Mouse (Mus musculus): ENCODE data around the gene Hoxb7. TPM values are rescaled to one million over a fixed set of nuclear protein-coding genes. Genes with fewer than 3 reads are reported as not detected.

Gene Hoxb7
- polyA plus RNA-seq, 1 experiment from 2014 or later, result 65.9 TPM

- Histone ChIP-seq H3K9ac (ENCODE audit: low read length) (peak overlapping the region; percentile 58), H3K27me3 (ENCODE audit: control insufficient read depth, insufficient read depth, low read length) (peaks cover 72% of the 10 kb centered on the region), H3K4me2 (ENCODE audit: low read depth) (peak overlapping the region; percentile 41), H3K9me3 (ENCODE audit: control insufficient read depth, low read length) (no peaks in the 10 kb centered on the region), H3K27ac (ENCODE audit: low read depth, low read length) (no peak overlapping the region), H3K4me1 (ENCODE audit: control insufficient read depth, insufficient read depth, low read length) (peaks cover 45% of the 10 kb centered on the region), H3K4me3 (ENCODE audit: low read depth, low read length) (peak overlapping the region; percentile 57), H3K36me3 (ENCODE audit: control insufficient read depth, insufficient read depth, low read length) (no peaks in the 10 kb centered on the region)
- DNase-seq (ENCODE audit: low spot score) (peak; percentile 29), ATAC-seq (ENCODE audit: insufficient read depth, low FRiP score, low TSS enrichment) (no peak)
- WGBS, result 6% methylated on average over 14 of the region's 14 CpGs
Observed at GRCm38 (mm10) chr11:96255996-96256445, 30.4 kb upstream of the Hoxb7 start.

- Histone ChIP-seq H3K9ac (ENCODE audit: low read length) (no peak overlapping the region), H3K4me1 (ENCODE audit: control insufficient read depth, insufficient read depth, low read length) (peaks cover 50% of the 10 kb centered on the region), H3K4me2 (ENCODE audit: low read depth) (0 out of 2 replicates have a peak overlapping the region, but pooled peaks have one; percentile 5), H3K27ac (ENCODE audit: low read depth, low read length) (no peak overlapping the region), H3K27me3 (ENCODE audit: control insufficient read depth, insufficient read depth, low read length) (peaks cover 67% of the 10 kb centered on the region), H3K9me3 (ENCODE audit: control insufficient read depth, low read length) (no peaks in the 10 kb centered on the region), H3K4me3 (ENCODE audit: low read depth, low read length) (no peak overlapping the region), H3K36me3 (ENCODE audit: control insufficient read depth, insufficient read depth, low read length) (no peaks in the 10 kb centered on the region)
- DNase-seq (ENCODE audit: low spot score), result no peak
- ATAC-seq (ENCODE audit: insufficient read depth, low FRiP score, low TSS enrichment), result no peak
- 22% methylated on average over 2 of the region's 2 CpGs for WGBS
Observed at GRCm38 (mm10) chr11:96257141-96257540, 29.3 kb upstream of the Hoxb7 start.

DNA sequence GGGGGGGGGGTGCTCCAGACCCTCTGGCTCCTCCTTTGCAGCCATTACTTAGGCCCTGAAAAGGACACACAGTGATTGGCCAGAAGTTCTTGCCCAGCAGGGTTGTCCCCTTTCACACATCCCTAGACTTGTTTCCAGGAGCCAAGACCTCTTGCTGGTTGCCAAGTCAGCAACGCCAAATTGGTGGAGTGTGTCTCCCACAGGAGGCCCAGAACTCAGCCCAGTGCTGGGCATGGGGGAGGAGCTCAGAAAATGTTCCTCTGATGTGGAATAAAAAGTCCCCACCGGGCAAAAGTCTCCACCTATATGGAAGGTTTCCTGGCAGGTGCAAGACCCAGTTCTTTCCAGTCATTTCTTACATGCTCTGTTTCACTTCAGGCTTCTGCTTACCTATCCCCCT lies 27.4 kb upstream of the Hoxb7 start:
- H3K36me3 ChIP-seq (ENCODE audit: control insufficient read depth, insufficient read depth, low read length), result no peaks in the 10 kb centered on the region
- no peaks in the 10 kb centered on the region for H3K9me3 ChIP-seq (ENCODE audit: control insufficient read depth, low read length)
- no peak overlapping the region for H3K27ac ChIP-seq (ENCODE audit: low read depth, low read length)
- no peak overlapping the region for H3K9ac ChIP-seq (ENCODE audit: low read length)
- 3% methylated on average over 2 of the region's 2 CpGs for WGBS
- H3K4me3 ChIP-seq (ENCODE audit: low read depth, low read length), result no peak overlapping the region
- ATAC-seq (ENCODE audit: insufficient read depth, low FRiP score, low TSS enrichment), result no peak
- DNase-seq (ENCODE audit: low spot score), result peak; percentile 13
- H3K27me3 ChIP-seq (ENCODE audit: control insufficient read depth, insufficient read depth, low read length), result peaks cover 53% of the 10 kb centered on the region
- H3K4me1 ChIP-seq (ENCODE audit: control insufficient read depth, insufficient read depth, low read length), result peaks cover 58% of the 10 kb centered on the region
- H3K4me2 ChIP-seq (ENCODE audit: low read depth), result no peak overlapping the region

DNA sequence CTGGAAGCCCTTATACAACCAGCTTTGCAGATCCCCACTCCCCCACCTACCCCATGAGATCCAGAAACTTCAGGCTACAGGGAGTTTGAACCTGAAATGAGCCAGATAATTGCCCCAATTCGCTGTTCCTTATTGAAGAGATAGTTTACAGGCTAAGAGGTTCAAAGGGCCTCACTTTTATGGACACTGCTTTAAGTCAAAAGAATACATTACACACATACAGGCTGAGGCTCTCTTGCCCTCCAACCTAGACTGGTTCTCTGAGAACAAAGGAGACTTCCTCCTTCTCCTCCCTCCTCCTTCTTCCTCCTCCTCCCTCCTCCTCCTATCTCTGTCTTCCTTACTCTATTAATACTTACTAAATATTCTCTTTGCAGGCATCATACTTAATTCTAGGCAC lies 26.9 kb upstream of the Hoxb7 start:
- Histone ChIP-seq H3K4me1 (ENCODE audit: control insufficient read depth, insufficient read depth, low read length) (peaks cover 58% of the 10 kb centered on the region), H3K9me3 (ENCODE audit: control insufficient read depth, low read length) (no peaks in the 10 kb centered on the region), H3K27me3 (ENCODE audit: control insufficient read depth, insufficient read depth, low read length) (peaks cover 50% of the 10 kb centered on the region), H3K9ac (ENCODE audit: low read length) (no peak overlapping the region), H3K36me3 (ENCODE audit: control insufficient read depth, insufficient read depth, low read length) (no peaks in the 10 kb centered on the region), H3K4me2 (ENCODE audit: low read depth) (no peak overlapping the region), H3K4me3 (ENCODE audit: low read depth, low read length) (no peak overlapping the region), H3K27ac (ENCODE audit: low read depth, low read length) (no peak overlapping the region)
- ATAC-seq (ENCODE audit: insufficient read depth, low FRiP score, low TSS enrichment), result no peak
- 0% methylated on average over 1 of the region's 1 CpGs for WGBS
- DNase-seq (ENCODE audit: low spot score), result no peak

DNA sequence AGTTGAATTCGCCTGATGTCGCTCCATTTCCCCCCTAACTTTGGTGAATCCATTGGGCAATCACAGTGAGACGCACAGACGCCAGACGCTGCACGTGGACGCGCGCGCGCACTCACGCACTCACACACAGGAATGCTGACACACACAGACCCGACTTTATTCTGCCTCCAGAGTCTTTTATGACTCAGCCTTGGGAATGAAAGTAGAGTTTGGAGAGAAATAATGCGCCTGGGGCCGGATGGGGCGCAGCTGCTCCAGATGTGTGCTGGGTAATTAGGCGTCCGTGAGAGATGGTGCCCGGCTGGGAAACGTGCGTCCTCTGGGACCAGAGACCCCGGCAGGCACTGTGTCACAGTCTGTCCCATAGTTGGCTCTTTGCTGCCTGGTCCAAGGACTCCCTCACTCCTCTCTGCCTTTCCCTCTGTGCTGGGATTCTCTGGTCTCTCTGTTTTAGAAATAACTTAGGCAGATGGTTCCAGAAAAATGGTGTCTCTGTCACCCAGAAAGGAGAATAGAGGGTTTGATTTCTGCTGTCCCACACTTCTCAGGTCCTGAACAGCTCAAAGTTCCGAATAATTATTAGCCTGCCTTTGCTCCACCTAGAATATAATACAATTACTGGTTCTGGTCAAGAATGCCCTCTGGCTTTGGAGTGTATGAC lies 26.0 kb upstream of the Hoxb7 start:
- H3K27me3 ChIP-seq (ENCODE audit: control insufficient read depth, insufficient read depth, low read length), result peaks cover 43% of the 10 kb centered on the region
- H3K4me1 ChIP-seq (ENCODE audit: control insufficient read depth, insufficient read depth, low read length), result peaks cover 53% of the 10 kb centered on the region
- no peaks in the 10 kb centered on the region for H3K9me3 ChIP-seq (ENCODE audit: control insufficient read depth, low read length)
- H3K4me2 ChIP-seq (ENCODE audit: low read depth), result peak overlapping the region; percentile 24
- H3K27ac ChIP-seq (ENCODE audit: low read depth, low read length), result 0 out of 2 replicates have a peak overlapping the region, but pooled peaks have one; percentile 34
- peak; percentile 52; the same call in 1 of the 2 replicates for ATAC-seq (ENCODE audit: insufficient read depth, low FRiP score, low TSS enrichment)
- DNase-seq (ENCODE audit: low spot score), result peak; percentile 61
- WGBS, result 1% methylated on average over 23 of the region's 23 CpGs
- no peaks in the 10 kb centered on the region for H3K36me3 ChIP-seq (ENCODE audit: control insufficient read depth, insufficient read depth, low read length)
- peak overlapping the region; percentile 4; the same call in 1 of the 2 replicates for H3K4me3 ChIP-seq (ENCODE audit: low read depth, low read length)
- peak overlapping the region; percentile 32; the same call in 1 of the 2 replicates for H3K9ac ChIP-seq (ENCODE audit: low read length)

GRCm38 (mm10) chr11:96261323-96261890 lies 25.0 kb upstream of the Hoxb7 start:
- DNase-seq (ENCODE audit: low spot score) (peak; percentile 90), ATAC-seq (ENCODE audit: insufficient read depth, low FRiP score, low TSS enrichment) (no peak)
- peaks cover 36% of the 10 kb centered on the region for H3K27me3 ChIP-seq (ENCODE audit: control insufficient read depth, insufficient read depth, low read length)
- peaks cover 47% of the 10 kb centered on the region for H3K4me1 ChIP-seq (ENCODE audit: control insufficient read depth, insufficient read depth, low read length)
- peak overlapping the region; percentile 25; the same call in 1 of the 2 replicates for H3K4me2 ChIP-seq (ENCODE audit: low read depth)
- H3K36me3 ChIP-seq (ENCODE audit: control insufficient read depth, insufficient read depth, low read length), result no peaks in the 10 kb centered on the region
- H3K9me3 ChIP-seq (ENCODE audit: control insufficient read depth, low read length), result no peaks in the 10 kb centered on the region
- H3K27ac ChIP-seq (ENCODE audit: low read depth, low read length), result no peak overlapping the region
- WGBS, result 2% methylated on average over 24 of the region's 24 CpGs
- no peak overlapping the region for H3K4me3 ChIP-seq (ENCODE audit: low read depth, low read length)
- H3K9ac ChIP-seq (ENCODE audit: low read length), result no peak overlapping the region

- Histone ChIP-seq H3K36me3 (ENCODE audit: control insufficient read depth, insufficient read depth, low read length) (no peaks in the 10 kb centered on the region), H3K9me3 (ENCODE audit: control insufficient read depth, low read length) (no peaks in the 10 kb centered on the region), H3K9ac (ENCODE audit: low read length) (no peak overlapping the region), H3K4me1 (ENCODE audit: control insufficient read depth, insufficient read depth, low read length) (peaks cover 44% of the 10 kb centered on the region), H3K4me2 (ENCODE audit: low read depth) (no peak overlapping the region), H3K27me3 (ENCODE audit: control insufficient read depth, insufficient read depth, low read length) (peaks cover 32% of the 10 kb centered on the region), H3K4me3 (ENCODE audit: low read depth, low read length) (no peak overlapping the region), H3K27ac (ENCODE audit: low read depth, low read length) (no peak overlapping the region)
- DNase-seq (ENCODE audit: low spot score) (peak; percentile 32), ATAC-seq (ENCODE audit: insufficient read depth, low FRiP score, low TSS enrichment) (no peak)
- 15% methylated on average over 6 of the region's 6 CpGs for WGBS
Observed at GRCm38 (mm10) chr11:96262262-96262830, 24.1 kb upstream of the Hoxb7 start.

DNA sequence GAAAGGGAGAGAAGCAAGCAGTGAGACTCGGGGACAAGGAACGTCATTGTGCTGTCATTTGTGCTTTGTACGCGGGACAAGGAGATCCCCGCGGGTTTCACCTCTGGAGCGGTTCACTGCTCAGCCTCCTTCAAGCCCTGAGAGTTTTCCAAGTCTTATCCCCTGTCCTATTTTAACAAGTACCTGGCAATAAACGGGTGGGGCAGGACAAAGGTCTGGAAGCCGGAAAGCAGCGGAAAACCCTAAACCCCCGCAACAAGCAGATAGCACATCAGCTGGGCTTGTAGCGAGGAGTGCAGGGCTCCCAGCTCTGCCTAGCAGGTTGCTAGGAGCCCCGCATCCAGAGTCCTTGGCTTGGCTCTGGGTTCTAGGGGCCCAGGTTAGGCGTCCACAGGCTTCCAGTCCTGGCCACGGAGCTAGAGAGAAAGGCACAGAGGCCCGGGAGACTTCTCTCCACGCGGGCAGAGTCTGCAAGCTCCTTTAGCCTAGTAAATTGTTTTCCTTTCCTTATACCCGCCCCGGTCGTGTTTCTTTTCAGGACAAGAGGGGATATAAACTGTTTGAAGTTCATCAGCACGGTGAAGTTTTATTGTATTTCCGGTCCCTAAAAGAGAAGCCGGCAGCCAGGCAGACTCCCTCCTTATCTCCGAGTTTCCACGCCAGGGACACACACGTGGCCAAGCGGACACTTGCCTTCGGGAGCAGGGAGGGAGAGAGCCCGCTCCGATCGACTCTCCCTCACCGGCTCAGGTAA lies 22.6 kb upstream of the Hoxb7 start:
- Histone ChIP-seq H3K4me1 (ENCODE audit: control insufficient read depth, insufficient read depth, low read length) (peaks cover 50% of the 10 kb centered on the region), H3K4me3 (ENCODE audit: low read depth, low read length) (peak overlapping the region; percentile 22), H3K9me3 (ENCODE audit: control insufficient read depth, low read length) (no peaks in the 10 kb centered on the region), H3K4me2 (ENCODE audit: low read depth) (peak overlapping the region; percentile 45), H3K36me3 (ENCODE audit: control insufficient read depth, insufficient read depth, low read length) (no peaks in the 10 kb centered on the region), H3K9ac (ENCODE audit: low read length) (peak overlapping the region; percentile 57), H3K27me3 (ENCODE audit: control insufficient read depth, insufficient read depth, low read length) (peaks cover 25% of the 10 kb centered on the region), H3K27ac (ENCODE audit: low read depth, low read length) (0 out of 2 replicates have a peak overlapping the region, but pooled peaks have one; percentile 17)
- ATAC-seq (ENCODE audit: insufficient read depth, low FRiP score, low TSS enrichment) (no peak), DNase-seq (ENCODE audit: low spot score) (peak; percentile 52)
- WGBS, result 4% methylated on average over 33 of the region's 33 CpGs
